Mouse (Mus musculus) cerebellum, adult 2 months (tissue): Measurements from ENCODE around the gene Slc35b2. TPM values are rescaled to one million over a fixed set of nuclear protein-coding genes. Genes with fewer than 3 reads are reported as not detected.

Experiments
- DNase-seq, 2 experiments: peaks; one replicate each; pipeline ENCODE4 v3.0.0; 2021
- H3K27ac ChIP-seq: fragments of 200-500 bp; 2 replicates; pipeline ENCODE4 v1.5.1; 2012; ENCODE audit warnings: low read length, control low read depth, inconsistent platforms; ENCODE audit not compliant: insufficient read depth
- H3K27me3 ChIP-seq: fragments of 200-500 bp; 2 replicates; pipeline ENCODE4 v1.6.1; 2012; ENCODE audit warnings: inconsistent platforms, mild to moderate bottlenecking, low read length, moderate library complexity; ENCODE audit not compliant: control insufficient read depth, insufficient read depth
- H3K4me1 ChIP-seq: fragments of 200-500 bp; 2 replicates; pipeline ENCODE4 v1.6.1; 2011; ENCODE audit warnings: low read length; ENCODE audit not compliant: control insufficient read depth, insufficient read depth
- H3K4me3 ChIP-seq: fragments of 200-500 bp; replicated peaks from 2 replicates; pipeline ENCODE3; 2011; ENCODE audit warnings: mild to moderate bottlenecking, low read depth, low read length, control low read depth; ENCODE audit not compliant: insufficient read depth
- CTCF ChIP-seq: fragments of 200-500 bp; IDR thresholded peaks from 2 replicates; pipeline ENCODE4 v1.5.1; 2011; ENCODE audit warnings: low read depth, mild to moderate bottlenecking, control low read depth, low read length, moderate library complexity, borderline replicate concordance; ENCODE audit not compliant: insufficient read depth
- POLR2A ChIP-seq: fragments of 200-500 bp; IDR thresholded peaks from 2 replicates; pipeline ENCODE4 v1.6.1; 2011; ENCODE audit warnings: low read length, control low read depth, borderline replicate concordance; ENCODE audit not compliant: insufficient read depth
- WGBS: fragments of 180-500 bp; shearing (Covaris S2); methylation state at CpG from one replicate; pipeline ENCODE4 v1.1.7; 2018; 5-methylcytosine and 5-hydroxymethylcytosine counted together
- polyA plus RNA-seq: library from polyadenylated mRNA; depleted of rRNA; stranded (reverse); fragments of >200 nt; gene quantifications from 2 replicates; pipeline ENCODE4 v1.2.3, GENCODE M21; 2012

Gene Slc35b2
- polyA plus RNA-seq, 1 experiment: 71.3 TPM

DNA sequence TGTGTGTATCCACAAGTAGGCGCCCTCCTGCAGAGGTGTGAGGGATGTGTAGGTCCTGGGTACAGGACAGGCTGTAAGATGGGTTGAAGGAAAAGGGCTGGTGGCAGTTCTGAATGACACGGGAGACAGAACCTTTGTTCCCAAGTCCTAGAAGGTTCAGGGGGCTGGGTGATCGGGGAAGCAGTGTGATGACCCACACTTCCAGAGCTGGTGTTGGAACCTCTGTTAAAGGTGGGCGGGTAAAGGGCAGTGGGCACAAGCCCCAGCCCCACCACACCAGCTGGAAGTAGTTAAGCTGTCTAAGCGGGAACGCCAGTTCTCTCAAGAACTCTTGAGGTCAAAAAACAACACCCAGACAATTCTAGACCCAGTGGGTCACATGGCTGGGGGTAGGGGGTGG, 26.7 kb downstream of the Slc35b2 start:
- 87% methylated on average over 6 of the region's 6 CpGs for WGBS
- no peak overlapping the region for H3K4me3 ChIP-seq
- H3K4me1 ChIP-seq: peaks cover 52% of the 10 kb centered on the region
- H3K27me3 ChIP-seq: no peaks in the 10 kb centered on the region
- TF ChIP-seq POLR2A (no peak), CTCF (no peak)
- H3K27ac ChIP-seq: no peak overlapping the region
- DNase-seq: peak in 1 of 2 experiments; percentile 8

GRCm38 (mm10) chr17:45591701-45592605, 28.3 kb downstream of the Slc35b2 start:
- Histone ChIP-seq H3K27ac (peak overlapping the region; percentile 88), H3K4me1 (peaks cover 58% of the 10 kb centered on the region), H3K4me3 (peak overlapping the region; percentile 19), H3K27me3 (no peaks in the 10 kb centered on the region)
- DNase-seq: peak; percentile 51 to 59
- no peak for TF ChIP-seq CTCF
- 26% methylated on average over 16 of the region's 16 CpGs for WGBS

GRCm38 (mm10) chr17:45592606-45593431, 29.1 kb downstream of the Slc35b2 start:
- Histone ChIP-seq H3K4me1 (peaks cover 62% of the 10 kb centered on the region), H3K27me3 (no peaks in the 10 kb centered on the region), H3K27ac (peak overlapping the region; percentile 88), H3K4me3 (peak overlapping the region; percentile 19)
- peak in 1 of 2 experiments; percentile 62 for DNase-seq
- WGBS: 30% methylated on average over 8 of the region's 8 CpGs
- TF ChIP-seq POLR2A (no peak), CTCF (no peak)

- Histone ChIP-seq H3K4me3 (no peak overlapping the region), H3K27ac (no peak overlapping the region), H3K4me1 (peaks cover 61% of the 10 kb centered on the region), H3K27me3 (no peaks in the 10 kb centered on the region)
- TF ChIP-seq POLR2A (no peak), CTCF (no peak)
- WGBS: 43% methylated on average over 8 of the region's 8 CpGs
- peak in 1 of 2 experiments; percentile 23 for DNase-seq
These were observed 29.8 kb downstream of the Slc35b2 start for GRCm38 (mm10) chr17:45593479-45593878.

DNA sequence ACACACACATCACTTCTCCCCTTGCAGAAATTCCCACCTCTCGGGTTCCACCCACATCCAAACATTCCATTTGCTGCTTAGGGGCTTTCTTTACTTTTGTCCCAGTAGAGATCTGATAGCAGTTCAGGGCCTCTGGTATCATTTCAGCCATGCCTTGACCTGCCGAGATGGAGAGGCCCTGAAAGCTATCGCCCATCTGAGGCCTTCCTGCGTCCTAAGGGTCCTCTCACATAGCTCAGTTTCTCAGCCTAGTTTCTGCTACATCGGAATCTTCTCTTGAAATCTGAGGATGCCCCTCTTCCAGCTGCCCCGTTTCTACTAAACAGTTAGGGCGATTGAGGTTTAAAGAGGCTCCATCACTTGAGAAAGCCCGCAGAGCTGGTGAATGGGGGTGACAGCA, 30.5 kb downstream of the Slc35b2 start:
- Histone ChIP-seq H3K4me1 (peaks cover 55% of the 10 kb centered on the region), H3K27me3 (no peaks in the 10 kb centered on the region), H3K4me3 (no peak overlapping the region), H3K27ac (no peak overlapping the region)
- DNase-seq: peak in 1 of 2 experiments; percentile 15
- no peak for TF ChIP-seq POLR2A
- TF ChIP-seq CTCF: no peak
- 64% methylated on average over 8 of the region's 8 CpGs for WGBS

- no peak for TF ChIP-seq CTCF
- TF ChIP-seq POLR2A: peak; percentile 32; the same call in 1 of the 2 replicates
- Histone ChIP-seq H3K27me3 (no peaks in the 10 kb centered on the region), H3K4me3 (peak overlapping the region; percentile 76), H3K4me1 (peaks cover 47% of the 10 kb centered on the region), H3K27ac (peak overlapping the region; percentile 63)
- 4% methylated on average over 57 of the region's 58 CpGs for WGBS
- peak; percentile 76 to 79 for DNase-seq
These were observed 31.4 kb downstream of the Slc35b2 start for GRCm38 (mm10) chr17:45594881-45595735.

GRCm38 (mm10) chr17:45595736-45596390, 32.2 kb downstream of the Slc35b2 start:
- peak overlapping the region; percentile 63 for H3K27ac ChIP-seq
- TF ChIP-seq CTCF: no peak
- TF ChIP-seq POLR2A: no peak
- H3K4me1 ChIP-seq: peaks cover 43% of the 10 kb centered on the region
- H3K4me3 ChIP-seq: peak overlapping the region; percentile 76
- 9% methylated on average over 23 of the region's 23 CpGs for WGBS
- DNase-seq: no peak
- no peaks in the 10 kb centered on the region for H3K27me3 ChIP-seq
